Mouse (Mus musculus): ENCODE measurements at regions not wholly inside any gene's neighbourhood (a gene's known extent, or its start where the extent isn't known, plus 50 kb on each side); places are given as distances from the start of the nearest gene placed in this dataset.

GRCm38 (mm10) chr7:122844831-122845230 is 120.7 kb upstream of the Rbbp6 start:
- TF ChIP-seq CTCF (IDR thresholded peaks at IDR 0.05) (no peak), EP300 (IDR thresholded peaks at IDR 0.05) (no peak)
